Mouse (Mus musculus): ENCODE measurements at regions not wholly inside any gene's neighbourhood (a gene's known extent, or its start where the extent isn't known, plus 50 kb on each side); places are given as distances from the start of the nearest gene placed in this dataset.

DNA sequence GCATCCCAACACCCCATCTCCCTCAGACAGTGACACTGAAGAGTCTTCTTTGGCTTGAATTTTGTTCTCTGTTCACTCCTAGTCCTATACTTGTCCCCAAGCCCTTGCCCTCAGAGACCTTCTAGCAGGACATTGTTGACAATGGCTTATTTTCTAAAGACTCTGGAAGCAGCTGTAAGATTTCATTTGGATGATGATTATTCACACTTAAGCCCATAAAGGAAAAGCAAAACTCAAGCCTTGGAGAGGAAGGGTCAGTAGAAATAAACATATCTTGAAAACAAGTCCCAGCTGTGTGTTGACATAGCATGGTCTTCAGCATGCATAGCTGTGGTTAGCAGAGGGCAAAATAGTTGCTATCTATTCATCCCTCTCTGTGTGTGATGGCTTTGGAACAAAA is 59.9 kb upstream of the Cdh11 start:
- DNase-seq (ENCODE audit: low read depth): no peak

DNA sequence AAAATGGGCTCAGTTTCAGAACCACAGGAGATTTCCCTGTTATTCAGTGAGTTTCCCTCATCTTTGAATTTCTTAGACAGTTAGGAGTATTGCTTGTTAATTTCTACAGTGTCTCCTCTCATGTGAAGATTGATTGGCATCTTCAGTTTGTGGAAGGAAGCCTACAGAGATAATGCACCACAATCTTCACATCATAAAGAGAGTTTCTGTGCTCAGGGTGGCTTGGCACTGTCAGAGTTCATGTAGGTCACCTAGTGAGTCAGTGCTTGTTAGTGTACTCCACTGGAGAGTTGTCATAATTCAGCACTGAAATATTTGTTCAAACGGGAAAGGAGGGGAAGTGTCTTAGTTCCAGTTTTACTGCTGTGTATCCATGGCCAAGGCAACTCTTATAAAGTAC is 74.6 kb upstream of the Cdh11 start:
- no peak for DNase-seq (ENCODE audit: low read depth)

DNA sequence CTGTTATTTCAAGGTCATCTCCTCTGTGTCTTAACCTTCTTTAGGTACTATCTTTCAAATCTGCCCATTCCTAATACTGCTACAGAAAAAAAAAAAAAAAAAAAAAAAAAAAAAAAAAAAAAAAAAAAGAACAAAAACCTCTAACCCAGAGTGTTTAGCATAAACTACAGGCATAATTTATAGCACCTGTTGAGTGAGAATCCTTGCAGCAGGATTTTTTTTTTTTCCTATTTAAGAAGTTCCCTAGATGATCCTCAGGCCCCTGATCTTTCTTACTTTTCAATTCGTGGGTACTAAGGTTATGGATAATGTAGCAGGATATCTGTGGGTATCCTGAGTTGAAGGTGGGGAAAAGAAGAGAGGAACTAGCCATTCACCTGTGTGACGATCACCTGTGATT is 114.1 kb upstream of the Cdh11 start:
- DNase-seq (ENCODE audit: low read depth): no peak

DNA sequence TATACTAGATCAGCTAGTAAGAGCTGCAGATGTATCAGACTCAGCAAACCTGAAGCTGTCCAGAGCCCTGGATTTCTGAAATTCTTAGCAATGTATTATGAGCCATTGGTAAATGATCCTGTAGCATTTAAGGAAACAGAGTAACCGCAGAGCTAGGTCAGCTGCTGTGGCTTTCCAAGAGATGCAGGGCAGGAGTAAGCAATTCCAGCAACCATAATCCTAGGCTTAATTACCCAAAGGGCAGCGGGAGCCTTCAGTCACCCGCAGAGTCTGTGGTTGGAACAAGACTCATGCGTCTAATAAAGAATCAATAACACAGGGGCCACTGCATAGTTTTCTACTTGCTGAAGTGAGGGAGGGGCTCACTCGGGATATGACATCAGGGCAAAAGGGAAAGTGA is 115.2 kb upstream of the Cdh11 start:
- DNase-seq (ENCODE audit: low read depth): no peak

DNA sequence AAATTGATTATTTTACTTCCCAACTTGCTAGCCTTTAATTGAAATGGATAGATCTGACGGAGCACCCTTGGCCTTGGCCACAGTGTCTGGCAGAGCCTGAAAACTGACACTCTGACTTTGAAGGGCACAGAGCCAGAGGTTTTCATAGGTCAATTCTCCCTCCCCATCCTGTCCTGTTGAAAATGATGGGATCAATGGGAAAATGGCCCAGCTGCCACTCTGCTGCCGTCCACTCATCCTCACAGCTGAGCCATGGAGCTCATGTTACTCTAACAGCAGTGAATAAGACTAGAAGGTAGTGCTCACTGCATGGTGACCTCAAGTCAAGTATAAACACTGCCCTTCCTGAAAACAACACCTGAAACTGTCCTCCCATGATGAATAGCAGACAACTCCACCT is 122.0 kb upstream of the Cdh11 start:
- DNase-seq (ENCODE audit: low read depth): no peak

DNA sequence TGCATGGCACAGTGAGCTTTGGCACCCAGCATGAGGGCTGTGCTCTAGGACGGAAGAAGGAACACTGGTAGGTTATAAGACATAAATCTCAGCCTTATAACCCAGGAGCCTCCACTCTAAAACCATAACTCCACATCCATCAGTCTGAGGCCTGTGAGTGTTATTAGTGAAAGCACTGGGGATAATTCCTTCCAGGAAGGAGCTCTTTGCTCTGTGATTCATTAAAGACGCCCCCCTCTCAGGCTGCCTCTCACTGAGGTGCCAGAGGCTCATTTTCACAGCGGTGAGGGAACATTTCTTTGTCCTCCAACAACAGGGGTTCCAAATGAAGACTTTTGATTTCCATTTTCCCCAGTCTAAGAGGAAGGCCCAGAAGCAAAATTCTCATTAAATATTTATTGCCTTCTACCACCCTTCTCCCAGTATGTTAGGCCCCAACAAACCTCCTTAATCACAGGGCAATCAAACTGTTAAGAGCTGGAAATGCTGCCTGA is 145.9 kb upstream of the Cdh11 start:
- no peak for DNase-seq (ENCODE audit: low read depth)

DNA sequence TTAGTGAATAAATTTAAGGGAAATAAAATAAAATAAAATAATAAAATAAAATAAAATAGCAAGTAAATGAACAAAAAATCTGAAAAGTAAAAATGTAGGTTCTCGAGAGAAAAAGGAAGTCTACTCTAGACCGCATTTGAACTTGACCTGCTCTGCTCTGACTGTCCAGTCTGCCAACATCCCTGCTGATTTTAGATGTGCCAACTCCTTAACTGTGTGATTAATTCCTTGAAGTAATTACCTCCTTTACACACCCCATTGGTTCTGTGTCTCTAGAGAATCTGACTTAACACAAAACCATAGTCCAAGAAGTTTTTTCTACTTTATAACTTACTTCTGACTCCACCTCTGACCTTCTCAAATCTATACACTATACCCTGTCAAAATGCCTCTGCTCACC is 153.3 kb upstream of the Cdh11 start:
- DNase-seq (ENCODE audit: low read depth): no peak

DNA sequence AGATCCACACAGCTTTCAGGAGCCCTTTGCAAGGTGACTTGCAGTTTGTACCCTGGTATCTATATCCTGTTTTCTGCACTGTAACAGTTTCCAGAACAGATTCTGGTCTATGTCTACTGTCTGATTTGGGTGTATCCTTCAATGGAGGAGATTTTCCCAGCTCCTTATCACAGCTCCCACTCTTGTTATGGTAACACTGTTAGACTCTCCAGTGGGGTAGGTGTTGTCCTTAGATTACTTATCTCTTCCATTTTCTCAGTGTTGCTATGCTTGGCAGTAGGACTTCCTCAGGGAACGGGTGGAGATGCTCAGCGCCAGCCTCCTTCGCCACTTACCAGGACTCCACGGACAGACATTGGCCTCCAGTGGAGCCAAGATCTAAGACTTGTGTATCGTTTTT is 160.1 kb upstream of the Cdh11 start:
- no peak for DNase-seq (ENCODE audit: low read depth)

DNA sequence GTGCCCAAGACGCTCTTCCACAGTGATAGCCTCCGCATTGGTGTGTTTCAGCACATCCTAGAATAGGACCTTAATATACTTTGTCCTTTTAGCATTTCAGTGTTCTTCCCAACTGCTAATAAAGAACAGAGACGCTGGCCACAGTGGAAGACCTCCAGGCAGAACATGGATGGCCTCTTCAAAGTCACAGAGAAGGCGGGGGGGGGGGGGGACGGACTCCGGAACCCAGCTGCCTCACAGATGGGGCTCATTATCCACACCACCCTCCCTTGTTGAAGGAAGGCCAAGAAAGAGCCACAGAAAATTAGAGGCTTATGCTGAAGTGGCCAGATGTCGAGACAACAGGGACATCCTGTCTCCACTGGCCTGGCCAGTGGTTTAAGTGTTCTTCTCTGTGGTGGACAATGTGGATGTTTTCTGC is 192.7 kb upstream of the Cdh11 start:
- no peak for DNase-seq (ENCODE audit: low read depth)

DNA sequence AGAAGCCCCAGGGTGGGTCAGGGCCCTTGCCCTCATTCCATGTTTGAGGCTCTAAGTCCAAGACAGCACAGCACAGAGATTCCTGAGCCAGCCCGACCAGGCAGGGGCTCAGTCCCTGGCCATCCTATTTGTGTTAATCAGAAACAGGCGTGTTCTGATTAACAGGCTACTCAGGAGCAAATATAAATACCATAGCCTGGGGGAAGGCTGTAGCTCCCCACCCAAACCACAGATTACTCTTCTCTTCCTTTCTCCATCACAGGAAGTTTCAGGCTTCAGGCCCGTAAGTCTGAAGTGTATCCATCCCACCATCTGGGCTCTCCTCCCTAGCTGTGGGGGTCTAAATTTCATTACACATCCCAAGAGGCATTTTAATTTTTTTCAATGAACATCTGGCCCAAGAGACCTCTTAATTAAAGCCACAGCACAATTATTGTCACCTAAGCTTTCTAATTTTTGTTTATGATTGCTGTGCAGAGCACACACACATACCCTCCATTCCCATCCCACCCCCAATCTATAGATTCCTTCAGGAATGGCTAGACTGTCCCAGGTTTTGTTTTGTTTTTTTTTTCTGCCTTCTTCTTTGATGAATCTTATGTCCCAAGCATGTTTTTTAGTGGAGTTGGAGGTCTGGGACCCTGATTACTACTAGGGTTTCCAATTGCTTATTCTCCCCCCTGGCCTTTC is 197.9 kb upstream of the Cdh11 start:
- no peak for DNase-seq (ENCODE audit: low read depth)

DNA sequence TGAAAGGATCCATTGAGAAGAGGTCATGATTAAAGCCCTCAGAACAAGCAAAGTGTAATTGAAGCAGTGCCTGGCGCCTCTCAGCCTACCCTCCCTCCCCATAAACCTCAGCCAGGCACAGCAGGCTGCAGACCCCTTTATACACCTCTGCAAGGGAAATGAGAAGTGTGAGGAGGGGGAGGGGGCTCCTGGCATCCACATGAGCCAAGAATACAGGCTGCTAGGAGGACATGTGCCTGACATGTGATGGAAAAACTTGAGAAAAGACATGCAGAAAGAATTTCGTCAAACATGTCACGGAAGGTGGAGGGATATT is 198.4 kb upstream of the Cdh11 start:
- DNase-seq (ENCODE audit: low read depth): no peak

DNA sequence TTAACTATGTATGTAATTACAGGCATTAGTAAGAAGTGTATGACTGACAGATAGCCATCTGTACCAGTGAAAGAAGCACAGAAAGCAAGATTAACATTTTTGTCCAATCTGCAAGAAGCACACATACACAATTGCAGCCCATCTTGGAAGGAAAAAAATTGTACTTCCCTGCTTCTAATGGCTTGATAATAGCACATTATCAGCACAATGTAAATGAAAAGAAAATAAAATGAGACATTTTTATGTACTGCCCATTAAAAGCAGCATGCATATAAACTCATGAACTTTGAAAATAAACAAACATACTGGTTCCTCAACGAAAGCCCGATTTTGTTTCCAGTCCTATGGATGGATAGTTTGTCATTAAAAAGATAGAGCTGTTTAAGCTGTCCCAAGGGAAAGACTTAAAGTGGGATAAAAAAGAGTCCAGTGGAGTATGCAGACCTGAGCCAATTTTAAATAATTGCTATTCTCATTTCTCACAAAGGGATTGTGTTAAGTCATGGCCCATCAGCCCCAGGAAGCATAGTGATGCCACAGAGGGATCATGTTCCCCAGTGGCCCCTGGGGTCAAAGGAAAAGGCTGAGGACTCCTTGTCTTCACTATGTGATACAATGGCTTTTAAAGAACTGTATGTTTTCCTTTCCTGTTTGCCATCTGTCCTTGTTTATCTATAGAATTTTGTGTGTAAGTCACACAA is 222.0 kb upstream of the Cdh11 start:
- DNase-seq (ENCODE audit: low read depth): no peak

DNA sequence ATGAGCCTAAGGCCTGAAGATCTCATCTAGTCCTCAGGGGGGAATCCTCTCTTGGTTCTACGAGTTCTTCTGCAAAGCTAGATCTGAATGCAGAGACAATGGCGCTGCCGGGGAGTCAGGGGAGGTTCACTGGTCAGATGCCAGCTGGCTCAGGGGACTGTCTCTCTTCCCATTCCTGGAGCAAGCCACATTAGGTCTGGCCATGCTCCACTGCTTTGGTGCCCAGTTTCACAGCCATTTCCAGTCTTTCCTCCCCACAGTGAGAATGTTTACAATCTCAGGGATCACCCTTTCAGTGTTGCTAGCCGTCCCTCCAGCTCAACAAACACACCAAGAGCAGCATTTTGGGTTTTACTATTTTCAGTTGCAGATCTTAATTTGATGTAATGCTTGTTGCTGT is 233.7 kb upstream of the Cdh11 start:
- DNase-seq (ENCODE audit: low read depth): no peak

DNA sequence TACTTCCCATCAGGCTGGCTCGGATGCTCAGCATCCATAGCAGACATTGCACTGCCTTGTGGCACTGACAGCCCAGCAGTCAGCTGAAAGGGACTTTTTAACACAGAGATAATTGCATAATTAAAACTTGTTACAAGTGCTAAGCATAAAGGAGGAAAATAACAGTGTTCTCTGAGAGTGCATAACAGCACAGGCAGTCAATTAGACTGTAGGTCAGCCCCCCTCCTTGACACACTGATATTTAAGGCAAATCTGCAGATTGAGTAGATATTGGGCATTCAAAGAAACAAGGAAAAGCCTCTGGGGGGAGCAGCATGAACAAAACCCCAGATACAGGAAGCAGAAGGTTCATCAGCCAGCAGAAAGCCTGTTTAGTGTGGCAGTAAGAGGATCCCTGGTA is 237.8 kb upstream of the Cdh11 start:
- DNase-seq (ENCODE audit: low read depth): no peak

DNA sequence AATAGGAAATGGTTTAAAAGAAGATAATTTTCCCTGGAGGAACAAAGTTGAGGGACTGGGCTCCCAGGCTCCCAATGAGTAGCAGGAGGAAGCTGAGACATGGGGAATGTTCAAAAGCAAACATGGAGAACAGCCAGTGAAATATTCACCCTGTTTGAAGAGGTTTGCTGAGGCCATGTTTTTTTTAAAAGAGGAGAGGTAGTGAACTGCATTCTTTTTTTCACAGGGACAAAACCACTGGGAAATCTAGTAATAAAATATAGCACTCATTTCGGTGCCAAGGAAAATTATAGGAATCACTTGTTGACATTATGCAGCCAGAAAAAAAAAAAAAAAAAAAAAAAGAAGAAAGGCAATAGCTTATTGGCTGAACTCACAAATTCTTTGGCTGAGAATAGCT is 246.3 kb upstream of the Cdh11 start:
- DNase-seq (ENCODE audit: low read depth): no peak

DNA sequence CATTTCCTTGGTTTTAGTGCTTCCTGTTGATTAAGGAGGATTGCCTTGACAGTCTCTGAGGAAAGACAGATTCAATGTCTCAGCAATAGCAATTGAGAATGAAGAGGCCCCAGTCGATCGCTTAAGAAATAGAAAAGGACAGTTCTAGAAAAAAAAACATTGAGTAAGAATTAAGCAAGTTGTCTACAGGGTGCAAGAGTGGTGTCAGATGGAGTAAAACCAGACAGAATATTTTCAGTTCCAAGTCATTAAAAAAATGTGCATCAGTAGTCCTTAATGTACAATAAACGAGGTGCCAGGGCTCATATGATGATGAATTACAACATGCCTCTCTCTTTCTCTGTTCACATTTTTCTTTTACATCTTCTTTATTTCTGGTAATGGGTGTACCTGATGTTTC is 248.5 kb upstream of the Cdh11 start:
- DNase-seq (ENCODE audit: low read depth): no peak

DNA sequence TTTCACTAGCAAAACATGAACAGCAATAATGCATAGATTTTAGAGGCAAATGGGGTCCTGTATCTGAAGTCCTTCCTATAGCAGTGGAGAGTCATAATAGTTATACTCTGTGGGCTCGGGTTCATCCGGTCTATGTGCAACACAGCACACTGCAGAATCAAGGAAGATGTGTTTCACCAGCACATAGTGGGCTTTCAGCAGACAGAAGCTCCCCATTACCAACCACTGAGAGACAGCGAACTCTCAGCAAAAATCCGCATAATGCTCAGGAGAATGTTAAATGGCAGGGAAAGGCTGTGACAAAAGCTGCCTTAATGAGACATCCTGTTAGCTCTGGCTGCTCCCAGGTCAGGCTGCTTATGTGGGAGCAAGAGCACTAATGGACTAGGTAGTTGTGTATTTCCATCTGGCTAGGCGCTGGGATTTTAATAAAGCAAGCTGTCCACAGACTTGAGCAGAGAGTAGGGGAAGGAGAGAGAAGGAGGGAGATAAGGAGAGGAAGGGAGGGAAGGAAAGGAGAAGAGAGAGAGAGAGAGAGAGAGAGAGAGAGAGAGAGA is 286.7 kb upstream of the Cdh11 start:
- DNase-seq (ENCODE audit: low read depth): no peak

DNA sequence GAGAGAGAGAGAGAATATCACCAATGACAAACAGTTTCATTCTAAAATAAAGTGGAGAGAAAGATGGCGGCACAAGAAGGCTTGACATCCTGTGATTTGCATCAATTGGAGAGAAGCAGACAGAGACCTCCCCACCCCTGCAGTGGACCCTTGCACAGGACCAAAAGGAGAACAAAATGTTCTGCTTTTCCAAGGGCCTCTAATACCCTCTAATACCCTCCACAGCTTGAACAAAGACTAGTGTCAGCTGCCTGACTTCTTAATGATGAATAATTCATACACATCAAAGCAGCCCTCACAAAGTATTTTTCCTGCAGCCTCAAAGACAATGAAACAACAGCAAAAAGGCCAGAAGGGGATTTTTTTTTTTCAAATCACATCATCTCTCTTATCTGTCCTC is 287.2 kb upstream of the Cdh11 start:
- DNase-seq (ENCODE audit: low read depth): no peak

DNA sequence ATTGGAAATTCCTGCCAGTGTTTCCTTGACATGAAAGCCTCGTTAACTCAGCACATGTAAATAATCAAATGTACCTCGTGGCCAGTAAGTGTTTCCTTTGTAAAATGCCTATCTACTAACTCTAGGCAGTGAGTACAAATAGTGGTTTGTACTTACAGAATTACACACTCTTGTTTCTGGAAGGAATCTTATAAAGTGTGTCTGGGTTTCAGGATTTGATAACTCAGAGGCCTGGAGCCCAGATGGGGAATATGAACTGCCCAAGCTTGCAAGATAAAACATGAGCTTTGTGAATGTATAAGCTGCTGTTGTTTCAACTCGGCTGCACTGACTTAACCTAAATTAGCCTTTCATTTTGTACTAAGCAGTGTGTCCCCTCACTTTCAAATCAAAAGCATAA is 293.1 kb upstream of the Cdh11 start:
- no peak for DNase-seq (ENCODE audit: low read depth)

DNA sequence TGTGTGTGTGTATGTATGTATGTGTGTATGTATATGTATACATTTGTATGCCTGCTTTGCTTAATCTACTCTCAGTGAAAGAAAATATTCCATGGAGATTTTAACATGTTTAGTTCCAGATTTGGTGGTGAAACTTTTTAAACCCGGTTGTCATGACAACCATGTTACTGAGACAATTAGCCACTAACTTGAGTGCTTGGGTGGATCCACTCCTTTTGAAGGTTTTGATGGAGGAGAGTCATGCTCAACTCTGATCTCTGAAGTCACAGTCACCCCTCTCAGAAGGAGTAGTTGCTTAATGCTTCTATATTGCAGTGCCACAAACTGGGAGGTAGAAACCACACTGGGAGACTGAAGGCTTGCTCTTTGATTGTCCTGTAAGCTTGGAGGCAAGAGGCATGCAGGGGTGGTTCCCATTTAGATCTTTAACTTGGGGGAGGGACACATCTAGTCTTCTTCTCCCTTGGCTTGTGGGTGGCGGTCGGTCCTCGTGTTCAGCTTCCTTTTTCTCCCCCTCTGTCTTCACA is 301.6 kb upstream of the Cdh11 start:
- DNase-seq (ENCODE audit: low read depth): no peak

DNA sequence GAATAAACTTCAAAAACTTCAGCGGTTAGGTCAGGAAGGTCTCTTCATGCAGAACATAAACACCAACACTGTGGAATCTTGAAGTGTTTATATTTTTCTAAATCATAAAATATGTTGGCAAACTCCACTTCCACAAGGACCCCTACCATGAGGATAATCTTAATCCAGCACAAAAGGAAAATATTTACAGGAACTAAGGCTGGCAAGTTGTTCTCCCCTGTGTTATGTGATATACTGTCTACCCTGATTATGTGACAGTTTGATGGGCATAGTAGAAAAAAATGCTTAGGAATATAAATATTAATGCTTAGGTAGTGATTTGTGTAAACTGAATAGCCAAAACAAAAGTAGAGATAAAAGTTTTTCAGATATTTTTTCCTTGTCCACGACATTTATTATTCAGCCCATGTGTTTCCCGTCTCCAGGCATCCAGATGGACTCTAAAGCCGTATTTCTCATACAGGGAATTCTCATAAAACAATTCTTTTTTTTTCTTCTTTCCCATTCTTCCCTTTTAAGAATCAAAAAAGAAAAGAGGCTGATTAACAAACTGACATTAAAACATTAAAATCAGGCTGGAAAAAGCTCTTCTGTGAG is 311.2 kb upstream of the Cdh11 start:
- no peak for DNase-seq (ENCODE audit: low read depth)

DNA sequence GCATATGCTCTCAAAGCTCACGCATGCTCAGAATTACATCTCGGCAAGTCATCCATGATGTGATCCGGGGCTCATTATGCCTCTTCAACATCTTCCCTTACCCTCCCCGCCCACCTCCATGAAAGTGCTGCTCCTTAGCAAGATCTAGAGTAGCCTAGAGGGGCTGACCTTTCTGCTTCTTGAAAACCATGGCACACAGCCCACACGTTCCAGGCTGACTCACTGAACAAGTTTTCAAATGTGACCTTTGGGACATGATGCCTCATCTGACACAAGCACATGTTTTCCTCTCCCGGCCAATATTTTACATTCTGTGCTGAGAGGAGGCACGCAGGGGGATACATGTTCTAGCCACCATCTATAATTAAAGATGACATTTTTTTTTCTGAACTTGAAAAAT is 340.1 kb upstream of the Cdh11 start:
- DNase-seq (ENCODE audit: low read depth): no peak

DNA sequence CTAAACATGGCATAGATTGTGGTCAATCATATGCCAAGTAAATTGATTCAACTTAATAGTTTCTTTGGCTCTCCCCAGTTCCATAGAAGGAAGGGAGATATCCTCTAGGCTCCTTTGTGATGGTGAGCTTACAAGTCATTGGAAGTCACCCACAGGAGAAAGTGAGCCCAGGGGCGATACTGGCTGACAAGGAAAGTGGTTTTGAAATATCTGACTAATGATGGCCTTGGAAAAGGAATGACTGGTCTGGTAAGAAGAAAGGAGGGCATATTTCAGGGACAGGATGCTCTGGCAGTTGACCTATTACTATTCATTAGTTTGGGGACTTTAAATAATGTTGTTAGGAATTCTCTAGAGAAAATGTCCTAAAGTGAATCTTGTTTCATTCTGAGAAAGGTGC is 352.7 kb upstream of the Cdh11 start:
- no peak for DNase-seq (ENCODE audit: low read depth)
